Mouse (Mus musculus) subcutaneous adipose tissue, adult 2 months (tissue): ENCODE measurements around the gene Olfr675. TPM values are rescaled to one million over a fixed set of nuclear protein-coding genes. Genes with fewer than 3 reads are reported as not detected.

Source experiments
- polyA plus RNA-seq: library from polyadenylated mRNA; depleted of rRNA; stranded (reverse); fragments of >200 nt; gene quantifications from 2 replicates; pipeline ENCODE4 v1.2.3, GENCODE M21; 2012; ENCODE audit warnings: low replicate concordance; rRNA removed

Gene Olfr675
- not detected in 2 replicates for polyA plus RNA-seq

DNA sequence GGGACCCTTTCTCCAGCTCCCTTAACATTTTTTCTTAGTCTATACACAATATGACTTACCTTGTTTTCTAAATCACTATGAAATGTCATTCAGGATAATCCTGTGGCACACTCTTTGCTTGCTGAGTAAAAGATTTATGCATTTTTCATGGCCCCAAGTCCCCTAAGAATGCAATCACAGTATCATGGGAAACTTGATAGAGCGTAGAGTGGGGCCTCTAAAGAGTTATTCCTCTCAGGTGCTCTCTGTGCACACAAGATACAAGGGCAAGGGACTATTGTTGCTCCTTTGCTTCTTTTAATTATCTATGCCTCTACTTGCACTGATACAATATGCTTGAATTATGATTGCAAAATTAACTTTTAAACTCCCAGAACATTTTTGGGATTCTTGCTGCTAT is at the start of gene Olfr675:
Gene Olfr675 (minus strand): TSS at position 101 of the 400 bp plus-strand sequence.

DNA sequence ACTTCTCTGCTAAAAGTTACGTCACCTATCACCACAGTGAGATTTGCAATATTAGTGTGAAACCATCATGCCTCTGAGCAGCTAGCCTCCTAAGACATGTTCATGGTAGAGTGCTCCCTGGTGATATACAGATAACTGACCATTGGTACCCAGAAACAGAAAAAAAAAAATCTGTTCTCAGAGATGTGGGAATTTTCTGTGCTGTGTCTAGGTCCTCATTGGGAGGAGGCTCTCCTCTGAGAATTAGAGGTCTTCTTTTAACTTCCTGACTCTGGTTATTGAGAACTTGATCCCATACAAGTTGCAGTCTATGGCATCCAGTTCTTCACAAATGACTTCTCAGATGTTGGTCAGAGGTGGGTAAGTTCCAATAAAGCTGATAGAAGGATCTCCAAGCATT is 35.9 kb upstream of the Olfr675 start, which contains the start of gene Olfr678:
Gene Olfr678 (plus strand): TSS at position 301 of the 400 bp plus-strand sequence.

DNA sequence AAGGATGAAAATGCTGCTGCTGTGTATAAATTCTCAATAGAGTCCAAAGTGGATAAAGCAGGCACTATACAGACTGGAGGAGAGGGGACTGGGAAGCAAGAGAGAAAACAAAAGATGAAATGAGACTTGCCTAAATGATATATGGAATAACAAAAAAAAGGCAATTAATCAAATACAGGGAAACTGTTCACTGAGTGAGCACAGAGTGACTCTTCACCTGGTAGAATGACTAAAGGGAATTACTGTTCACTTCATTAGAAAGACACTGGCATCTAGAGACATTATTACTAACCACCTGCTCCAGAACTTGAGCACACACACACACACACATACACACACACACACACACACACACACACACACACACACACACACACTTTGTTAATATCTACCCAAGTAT is 4.1 kb upstream of the Olfr675 start, which contains the start of gene Olfr676:
Gene Olfr676 (plus strand): TSS at position 301 of the 400 bp plus-strand sequence.

DNA sequence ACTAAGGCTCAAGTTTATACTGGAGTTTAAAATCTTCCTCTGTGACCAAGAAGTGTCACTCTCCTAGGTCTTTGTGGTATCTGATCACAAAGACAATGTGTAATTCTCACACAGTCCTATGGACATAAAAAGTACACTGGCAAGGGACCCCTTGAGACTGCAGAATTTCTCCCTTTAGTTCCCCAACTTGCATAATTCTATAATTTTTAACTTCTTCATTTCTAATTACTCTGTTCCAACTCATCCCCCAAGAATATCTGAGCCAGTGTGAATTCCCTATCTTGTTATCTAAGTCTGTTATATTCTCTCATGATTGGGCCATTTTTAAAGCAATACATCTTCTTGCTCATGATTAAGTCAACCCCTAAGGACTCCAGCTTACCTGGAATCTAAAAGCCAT is 26.3 kb downstream of the Olfr675 start, which contains the start of gene Olfr672:
Gene Olfr672 (minus strand): TSS at position 101 of the 400 bp plus-strand sequence.

DNA sequence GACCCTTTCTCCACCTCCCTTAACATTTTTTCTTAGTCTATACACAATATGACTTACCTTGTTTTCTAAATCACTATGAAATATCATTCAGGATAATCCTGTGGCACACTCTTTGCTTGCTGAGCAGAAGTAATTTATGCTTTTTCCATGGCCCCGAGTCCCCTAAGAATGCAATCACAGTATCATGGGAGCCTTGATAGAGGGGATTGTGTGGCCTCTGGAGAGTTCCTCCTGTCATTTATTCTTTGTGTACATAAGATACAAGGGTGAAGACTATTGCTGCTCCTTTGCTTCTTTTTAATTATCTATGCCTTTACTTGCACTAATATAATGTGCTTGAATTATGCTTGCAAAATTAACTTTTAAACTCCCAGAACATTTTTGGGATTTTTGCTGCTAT is 49.2 kb downstream of the Olfr675 start, which contains the start of gene Olfr671:
Gene Olfr671 (minus strand): TSS at position 101 of the 400 bp plus-strand sequence.

Other genes with a start within 250 kb of the Olfr675 start
- not detected in 2 replicates for gene Usp17lb, start 185.9 kb downstream of the Olfr675 start, polyA plus RNA-seq
- gene Usp17la, start 171.5 kb downstream of the Olfr675 start, polyA plus RNA-seq: not detected in 2 replicates
- gene Olfr665, start 150.4 kb downstream of the Olfr675 start, polyA plus RNA-seq: not detected in 2 replicates
- not detected in 2 replicates for gene Olfr666, start 132.5 kb downstream of the Olfr675 start, polyA plus RNA-seq
- not detected in 2 replicates for gene Olfr667, start 107.0 kb downstream of the Olfr675 start, polyA plus RNA-seq
- gene Olfr668, start 100.4 kb downstream of the Olfr675 start, polyA plus RNA-seq: not detected in 2 replicates
- not detected in 2 replicates for gene Olfr669, start 94.2 kb downstream of the Olfr675 start, polyA plus RNA-seq
- gene Olfr670, start 65.8 kb downstream of the Olfr675 start, polyA plus RNA-seq: not detected in 2 replicates
- not detected in 2 replicates for gene Olfr671, start 49.3 kb downstream of the Olfr675 start, polyA plus RNA-seq
- not detected in 2 replicates for gene Olfr672, start 26.4 kb downstream of the Olfr675 start, polyA plus RNA-seq
- not detected in 2 replicates for gene Olfr676, start 4.2 kb upstream of the Olfr675 start, polyA plus RNA-seq
- not detected in 2 replicates for gene Olfr677, start 22.9 kb upstream of the Olfr675 start, polyA plus RNA-seq
- not detected in 2 replicates for gene Olfr678, start 36.0 kb upstream of the Olfr675 start, polyA plus RNA-seq
- gene Olfr679, start 52.7 kb upstream of the Olfr675 start, polyA plus RNA-seq: not detected in 2 replicates
- gene Olfr680-ps1, start 64.4 kb upstream of the Olfr675 start, polyA plus RNA-seq: not detected in 2 replicates
- gene Olfr681, start 88.4 kb upstream of the Olfr675 start, polyA plus RNA-seq: not detected in 2 replicates
- not detected in 2 replicates for gene Olfr683, start 118.6 kb upstream of the Olfr675 start, polyA plus RNA-seq
- gene Olfr684, start 135.2 kb upstream of the Olfr675 start, polyA plus RNA-seq: not detected in 2 replicates
- not detected in 2 replicates for gene Olfr685, start 157.6 kb upstream of the Olfr675 start, polyA plus RNA-seq
- not detected in 2 replicates for gene Olfr686, start 179.0 kb upstream of the Olfr675 start, polyA plus RNA-seq